Mouse (Mus musculus) ovary, postnatal 36 days (tissue): ENCODE results near the gene Hist2h2be.
A peak's percentile ranks its signal among the peaks of the same experiment; 100 is the strongest.
"Not testable (repeated sequence)": the region's sequence is repeated elsewhere in the genome, so short reads cannot be mapped to it uniquely, and the experiment has no call there.

Experiments
- DNase-seq: peaks from one replicate; pipeline ENCODE4 v3.0.0; 2022; ENCODE audit warnings: low spot score, mixed read lengths

The Hist2h2be gene

GRCm38 (mm10) chr3:96220765-96221639 lies at the start of gene Hist2h2be, which contains the start of gene Hist2h2ac:
TSS of gene Hist2h2be (plus strand) at chr3:96221119.
TSS of gene Hist2h2ac (minus strand) at chr3:96220880.
- DNase-seq, result peak; percentile 79

- no peak for DNase-seq
Measured at GRCm38 (mm10) chr3:96171583-96172196, 49.2 kb upstream of the Hist2h2be start.

- DNase-seq, result peak; percentile 81
Measured at GRCm38 (mm10) chr3:96172197-96173178, 48.4 kb upstream of the Hist2h2be start, which contains the start of gene Sf3b4. TSS of gene Sf3b4 (plus strand) at chr3:96172332.

- DNase-seq, result no peak
Measured at GRCm38 (mm10) chr3:96173185-96173584, 47.7 kb upstream of the Hist2h2be start.

GRCm38 (mm10) chr3:96174042-96174441 lies 46.9 kb upstream of the Hist2h2be start:
- not testable (repeated sequence) for DNase-seq

GRCm38 (mm10) chr3:96175251-96175650 lies 45.7 kb upstream of the Hist2h2be start:
- DNase-seq, result no peak

- DNase-seq, result no peak
Measured at GRCm38 (mm10) chr3:96178427-96178826, 42.5 kb upstream of the Hist2h2be start.

GRCm38 (mm10) chr3:96178902-96179301 lies 42.0 kb upstream of the Hist2h2be start:
- DNase-seq, result no peak

GRCm38 (mm10) chr3:96179531-96179930 lies 41.4 kb upstream of the Hist2h2be start:
- DNase-seq, result no peak

- peak; percentile 48 for DNase-seq
Measured at GRCm38 (mm10) chr3:96180727-96181477, 40.0 kb upstream of the Hist2h2be start, which contains the start of gene Sv2a. TSS of gene Sv2a (plus strand) at chr3:96181151.

- no peak for DNase-seq
Measured at GRCm38 (mm10) chr3:96181510-96182381, 39.2 kb upstream of the Hist2h2be start.

GRCm38 (mm10) chr3:96182382-96182776 lies 38.5 kb upstream of the Hist2h2be start:
- DNase-seq, result no peak

GRCm38 (mm10) chr3:96192977-96193376 lies 27.9 kb upstream of the Hist2h2be start:
- DNase-seq, result no peak

- no peak for DNase-seq
Measured at GRCm38 (mm10) chr3:96194966-96195365, 26.0 kb upstream of the Hist2h2be start.

- no peak for DNase-seq
Measured at GRCm38 (mm10) chr3:96195616-96196313, 25.2 kb upstream of the Hist2h2be start.

GRCm38 (mm10) chr3:96196437-96197128 lies 24.3 kb upstream of the Hist2h2be start:
- no peak for DNase-seq

GRCm38 (mm10) chr3:96197129-96197749 lies 23.7 kb upstream of the Hist2h2be start:
- peak; percentile 84 for DNase-seq

- DNase-seq, result no peak
Measured at GRCm38 (mm10) chr3:96198181-96198580, 22.7 kb upstream of the Hist2h2be start.
